Mouse (Mus musculus): Measurements from ENCODE around the gene Vps33b. TPM values are rescaled to one million over a fixed set of nuclear protein-coding genes. Genes with fewer than 3 reads are reported as not detected.
A peak's percentile ranks its signal among the peaks of the same experiment; 100 is the strongest.
"Not testable (repeated sequence)": the region's sequence is repeated elsewhere in the genome, so short reads cannot be mapped to it uniquely, and the experiment has no call there.

Vps33b gene
- polyA plus RNA-seq, 1 experiment from 2014 or later: 25.2 TPM

GRCm38 (mm10) chr7:80318670-80319069 lies 49.2 kb downstream of the Vps33b start:
- Histone ChIP-seq H3K9ac (ENCODE audit: low read depth, low read length) (no peak overlapping the region), H3K27ac (ENCODE audit: low read depth, low read length) (no peak overlapping the region), H3K4me1 (replicated peaks; ENCODE audit: control insufficient read depth, insufficient read depth, low read length) (peaks cover 3% of the 10 kb centered on the region; the same call in 1 of the 2 replicates), H3K36me3 (ENCODE audit: control insufficient read depth, insufficient read depth, low read length) (peaks cover 10% of the 10 kb centered on the region; the same call in 1 of the 2 replicates), H3K9me3 (ENCODE audit: control insufficient read depth, low read length) (no peaks in the 10 kb centered on the region), H3K27me3 (ENCODE audit: control insufficient read depth, insufficient read depth, low read length) (no peaks in the 10 kb centered on the region), H3K4me3 (ENCODE audit: low read depth, low read length) (no peak overlapping the region), H3K4me2 (replicated peaks; ENCODE audit: low read depth, low read length) (no peak overlapping the region)
- DNase-seq (ENCODE audit: low spot score) (no peak), ATAC-seq (ENCODE audit: low FRiP score) (no peak)
- WGBS: 97% methylated on average over 4 of the region's 4 CpGs

GRCm38 (mm10) chr7:80319846-80320496 lies 50.5 kb downstream of the Vps33b start:
- 86% methylated on average over 19 of the region's 19 CpGs for WGBS
- Histone ChIP-seq H3K27ac (ENCODE audit: low read depth, low read length) (no peak overlapping the region), H3K4me3 (ENCODE audit: low read depth, low read length) (no peak overlapping the region), H3K9me3 (ENCODE audit: control insufficient read depth, low read length) (no peaks in the 10 kb centered on the region), H3K27me3 (ENCODE audit: control insufficient read depth, insufficient read depth, low read length) (no peaks in the 10 kb centered on the region), H3K36me3 (ENCODE audit: control insufficient read depth, insufficient read depth, low read length) (0 out of 2 replicates have a peak, but pooled peaks cover 5% of the 10 kb centered on the region), H3K9ac (ENCODE audit: low read depth, low read length) (no peak overlapping the region), H3K4me2 (replicated peaks; ENCODE audit: low read depth, low read length) (no peak overlapping the region), H3K4me1 (replicated peaks; ENCODE audit: control insufficient read depth, insufficient read depth, low read length) (peaks cover 3% of the 10 kb centered on the region; the same call in 1 of the 2 replicates)
- ATAC-seq (ENCODE audit: low FRiP score) (no peak), DNase-seq (ENCODE audit: low spot score) (no peak)

GRCm38 (mm10) chr7:80323336-80323735 lies 53.9 kb downstream of the Vps33b start:
- H3K27ac ChIP-seq (ENCODE audit: low read depth, low read length): no peak overlapping the region
- H3K9ac ChIP-seq (ENCODE audit: low read depth, low read length): peak overlapping the region; percentile 76

GRCm38 (mm10) chr7:80324043-80324815 lies 54.8 kb downstream of the Vps33b start, which contains the start of gene Rccd1:
Rccd1 (minus strand) TSS chr7:80324454.
- Histone ChIP-seq H3K36me3 (ENCODE audit: control insufficient read depth, insufficient read depth, low read length) (peaks cover 9% of the 10 kb centered on the region; the same call in 1 of the 2 replicates), H3K4me1 (replicated peaks; ENCODE audit: control insufficient read depth, insufficient read depth, low read length) (peaks cover 3% of the 10 kb centered on the region; the same call in 1 of the 2 replicates), H3K9me3 (ENCODE audit: control insufficient read depth, low read length) (no peaks in the 10 kb centered on the region), H3K4me2 (replicated peaks; ENCODE audit: low read depth, low read length) (peak within 1 kb of the TSS; percentile 72), H3K27me3 (ENCODE audit: control insufficient read depth, insufficient read depth, low read length) (no peaks in the 10 kb centered on the region), H3K9ac (ENCODE audit: low read depth, low read length) (peak within 1 kb of the TSS; percentile 76), H3K27ac (ENCODE audit: low read depth, low read length) (peak within 1 kb of the TSS; percentile 33; the same call in 1 of the 2 replicates), H3K4me3 (ENCODE audit: low read depth, low read length) (peak within 1 kb of the TSS; percentile 42)
- ATAC-seq (ENCODE audit: low FRiP score) (peak; percentile 99), DNase-seq (ENCODE audit: low spot score) (peak; percentile 95)
- 3% methylated on average over 38 of the region's 38 CpGs for WGBS

More at GRCm38 (mm10) chr7:80323336-80323735, 53.9 kb downstream of the Vps33b start:
- no peaks in the 10 kb centered on the region for H3K27me3 ChIP-seq (ENCODE audit: control insufficient read depth, insufficient read depth, low read length)
- H3K9me3 ChIP-seq (ENCODE audit: control insufficient read depth, low read length): no peaks in the 10 kb centered on the region
- peak overlapping the region; percentile 42 for H3K4me3 ChIP-seq (ENCODE audit: low read depth, low read length)
- H3K4me1 ChIP-seq (replicated peaks; ENCODE audit: control insufficient read depth, insufficient read depth, low read length): peaks cover 3% of the 10 kb centered on the region; the same call in 1 of the 2 replicates
- H3K36me3 ChIP-seq (ENCODE audit: control insufficient read depth, insufficient read depth, low read length): peaks cover 9% of the 10 kb centered on the region; the same call in 1 of the 2 replicates
- WGBS: 30% methylated on average over 8 of the region's 8 CpGs
- no peak for ATAC-seq (ENCODE audit: low FRiP score)
- peak overlapping the region; percentile 72 for H3K4me2 ChIP-seq (replicated peaks; ENCODE audit: low read depth, low read length)
- DNase-seq (ENCODE audit: low spot score): no peak

GRCm38 (mm10) chr7:80324816-80325119 lies 55.3 kb downstream of the Vps33b start:
- WGBS: 51% methylated on average over 5 of the region's 5 CpGs
- not testable (repeated sequence) for H3K36me3 ChIP-seq (ENCODE audit: control insufficient read depth, insufficient read depth, low read length); ATAC-seq (ENCODE audit: low FRiP score); H3K9me3 ChIP-seq (ENCODE audit: control insufficient read depth, low read length); H3K9ac ChIP-seq (ENCODE audit: low read depth, low read length); H3K27ac ChIP-seq (ENCODE audit: low read depth, low read length); H3K4me1 ChIP-seq (replicated peaks; ENCODE audit: control insufficient read depth, insufficient read depth, low read length); H3K27me3 ChIP-seq (ENCODE audit: control insufficient read depth, insufficient read depth, low read length); DNase-seq (ENCODE audit: low spot score); H3K4me3 ChIP-seq (ENCODE audit: low read depth, low read length)
- peak overlapping the region; percentile 22; the same call in 1 of the 2 replicates for H3K4me2 ChIP-seq (replicated peaks; ENCODE audit: low read depth, low read length)

- Histone ChIP-seq H3K27me3 (ENCODE audit: control insufficient read depth, insufficient read depth, low read length) (no peaks in the 10 kb centered on the region), H3K4me3 (ENCODE audit: low read depth, low read length) (no peak overlapping the region), H3K4me2 (replicated peaks; ENCODE audit: low read depth, low read length) (no peak overlapping the region; the same call in 1 of the 2 replicates), H3K9ac (ENCODE audit: low read depth, low read length) (no peak overlapping the region; the same call in 1 of the 2 replicates), H3K36me3 (ENCODE audit: control insufficient read depth, insufficient read depth, low read length) (peaks cover 5% of the 10 kb centered on the region; the same call in 1 of the 2 replicates), H3K27ac (ENCODE audit: low read depth, low read length) (no peak overlapping the region), H3K9me3 (ENCODE audit: control insufficient read depth, low read length) (no peaks in the 10 kb centered on the region), H3K4me1 (replicated peaks; ENCODE audit: control insufficient read depth, insufficient read depth, low read length) (peaks cover 3% of the 10 kb centered on the region; the same call in 1 of the 2 replicates)
- ATAC-seq (ENCODE audit: low FRiP score): no peak
- 95% methylated on average over 16 of the region's 16 CpGs for WGBS
- DNase-seq (ENCODE audit: low spot score): no peak
Measured at GRCm38 (mm10) chr7:80325292-80325868, 55.9 kb downstream of the Vps33b start.

- Histone ChIP-seq H3K27me3 (ENCODE audit: control insufficient read depth, insufficient read depth, low read length) (no peaks in the 10 kb centered on the region), H3K27ac (ENCODE audit: low read depth, low read length) (no peak overlapping the region), H3K9ac (ENCODE audit: low read depth, low read length) (no peak overlapping the region), H3K4me1 (replicated peaks; ENCODE audit: control insufficient read depth, insufficient read depth, low read length) (peaks cover 3% of the 10 kb centered on the region; the same call in 1 of the 2 replicates), H3K4me2 (replicated peaks; ENCODE audit: low read depth, low read length) (no peak overlapping the region), H3K4me3 (ENCODE audit: low read depth, low read length) (no peak overlapping the region), H3K36me3 (ENCODE audit: control insufficient read depth, insufficient read depth, low read length) (peaks cover 9% of the 10 kb centered on the region; the same call in 1 of the 2 replicates), H3K9me3 (ENCODE audit: control insufficient read depth, low read length) (no peaks in the 10 kb centered on the region)
- ATAC-seq (ENCODE audit: low FRiP score) (no peak), DNase-seq (ENCODE audit: low spot score) (no peak)
- 95% methylated on average over 19 of the region's 19 CpGs for WGBS
Measured at GRCm38 (mm10) chr7:80326076-80326475, 56.6 kb downstream of the Vps33b start.

- H3K9me3 ChIP-seq (ENCODE audit: control insufficient read depth, low read length): no peaks in the 10 kb centered on the region
- no peaks in the 10 kb centered on the region for H3K4me1 ChIP-seq (replicated peaks; ENCODE audit: control insufficient read depth, insufficient read depth, low read length)
- H3K27me3 ChIP-seq (ENCODE audit: control insufficient read depth, insufficient read depth, low read length): no peaks in the 10 kb centered on the region
- no peak overlapping the region for H3K4me3 ChIP-seq (ENCODE audit: low read depth, low read length)
- no peak overlapping the region for H3K27ac ChIP-seq (ENCODE audit: low read depth, low read length)
- H3K36me3 ChIP-seq (ENCODE audit: control insufficient read depth, insufficient read depth, low read length): peaks cover 29% of the 10 kb centered on the region
- WGBS: 92% methylated on average over 8 of the region's 8 CpGs
- ATAC-seq (ENCODE audit: low FRiP score): no peak
- H3K4me2 ChIP-seq (replicated peaks; ENCODE audit: low read depth, low read length): no peak overlapping the region
- DNase-seq (ENCODE audit: low spot score): no peak
- no peak overlapping the region for H3K9ac ChIP-seq (ENCODE audit: low read depth, low read length)
Measured at GRCm38 (mm10) chr7:80330278-80330677, 60.8 kb downstream of the Vps33b start.
